Mouse (Mus musculus) v-Abl transformed pro-B cells (cell line): ENCODE measurements at regions not wholly inside any gene's neighbourhood (a gene's known extent, or its start where the extent isn't known, plus 50 kb on each side); places are given as distances from the start of the nearest gene placed in this dataset.
"Not testable (repeated sequence)": the region's sequence is repeated elsewhere in the genome, so short reads cannot be mapped to it uniquely, and the experiment has no call there.

ENCODE experiments used
- in situ Hi-C, 2 experiments: fragments of 400-800 bp; cut with MboI; formaldehyde crosslinking; loops; one replicate each; pipeline ENCODE4 v1.15.1; 2025; ENCODE audit not compliant: unreplicated experiment in 2 of 2

- in situ Hi-C loops = no loop called here
Observed at GRCm38 (mm10) chr10:7390239-7391091, 83.0 kb downstream of the Ulbp1 start.

GRCm38 (mm10) chr10:7358791-7359190 lies 114.6 kb downstream of the Ulbp1 start:
- in situ Hi-C loops = not testable (repeated sequence)

DNA sequence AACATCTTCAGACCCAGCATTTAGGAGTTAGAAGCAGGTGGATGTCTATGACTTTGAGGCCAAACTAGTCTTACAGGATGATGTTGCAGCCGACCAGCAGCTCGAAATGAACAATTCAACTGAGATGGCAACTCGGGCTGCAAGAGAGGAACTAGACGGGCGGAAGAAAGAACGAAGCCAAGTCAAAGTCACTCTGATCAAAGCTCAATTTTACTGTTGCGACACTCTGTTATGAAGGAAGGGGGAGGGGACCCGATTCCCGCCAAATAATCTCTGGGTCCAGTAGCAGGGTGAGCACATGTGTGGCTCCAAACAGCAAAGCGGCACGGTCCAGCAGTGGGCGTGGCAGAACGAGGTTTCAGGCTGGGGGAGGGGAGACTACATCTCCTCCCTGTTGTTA lies 129.1 kb downstream of the Ulbp1 start:
- in situ Hi-C loops = loop anchor here (25.0 kb wide), 2 partner anchors 457 to 543 kb away; no protein-coding TSS in a partner anchor

- in situ Hi-C loops = loop anchor here (25.0 kb wide), 2 partner anchors 456 to 544 kb away; no protein-coding TSS in a partner anchor
Observed at GRCm38 (mm10) chr10:7343736-7344135, 129.7 kb downstream of the Ulbp1 start.

DNA sequence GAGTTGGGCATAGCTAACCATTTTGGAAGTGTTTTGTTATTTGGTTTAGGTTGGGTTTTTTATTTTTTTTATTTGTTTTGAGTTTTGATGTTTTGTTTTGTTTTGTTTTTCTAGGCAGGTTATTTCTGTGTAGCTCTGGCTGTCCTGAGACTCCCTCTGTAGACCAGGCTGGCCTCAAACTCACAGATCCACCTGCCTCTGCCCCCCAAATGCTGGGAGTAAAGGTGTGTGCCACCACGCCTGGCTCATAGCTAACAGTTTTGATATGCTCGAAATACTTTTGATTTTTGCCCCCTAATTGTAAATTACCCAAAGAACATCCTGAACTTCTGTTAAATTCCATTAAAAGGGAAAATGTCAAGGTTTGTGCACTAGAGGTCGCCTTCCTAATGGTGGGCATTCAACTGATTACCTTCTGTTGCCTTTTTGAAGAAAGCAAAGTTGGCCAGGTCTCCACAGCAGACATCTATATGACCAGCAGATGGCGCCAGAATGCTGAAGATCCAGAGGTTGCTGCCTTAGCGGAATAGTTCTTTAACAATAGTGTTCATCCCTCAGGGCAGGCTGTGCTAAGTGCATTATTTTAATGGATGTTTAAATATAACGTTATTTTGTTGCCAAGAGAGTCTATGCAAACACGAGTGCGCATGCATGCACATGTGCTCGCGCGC lies 121.2 kb upstream of the Cnksr3 start:
- in situ Hi-C loops = loop anchor here (5.0 to 25.0 kb wide), 5 partner anchors 446 to 909 kb away; partner anchors contain the start of genes Ginm1 (in 1 of the 2) and Ppil4 (in 1 of the 2)

- in situ Hi-C loops = loop anchor here (25.0 kb wide), 2 partner anchors 441 to 559 kb away; no protein-coding TSS in a partner anchor
Observed at GRCm38 (mm10) chr10:7328262-7328661, 116.2 kb upstream of the Cnksr3 start.

DNA sequence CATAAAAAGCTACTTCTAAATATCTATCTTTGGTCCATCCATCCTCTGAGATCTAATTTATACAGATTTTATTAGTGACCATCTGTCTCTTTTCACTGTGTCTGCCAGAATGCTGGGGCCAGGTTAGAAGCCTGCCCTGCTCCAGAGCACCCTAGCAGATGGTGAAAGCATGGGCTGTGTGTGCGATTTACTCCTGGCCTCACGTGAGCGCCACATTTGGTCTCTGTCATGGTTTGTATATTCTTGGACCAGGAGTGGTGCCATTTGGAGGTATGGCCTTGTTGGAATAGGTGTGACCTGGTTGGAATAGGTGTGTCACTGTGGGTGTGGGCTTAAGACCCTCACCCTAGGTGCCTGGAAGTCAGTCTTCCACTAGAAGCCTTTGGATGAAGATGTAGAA lies 115.0 kb upstream of the Cnksr3 start:
- in situ Hi-C loops = loop anchor here (25.0 kb wide), 2 partner anchors 440 to 560 kb away; no protein-coding TSS in a partner anchor

DNA sequence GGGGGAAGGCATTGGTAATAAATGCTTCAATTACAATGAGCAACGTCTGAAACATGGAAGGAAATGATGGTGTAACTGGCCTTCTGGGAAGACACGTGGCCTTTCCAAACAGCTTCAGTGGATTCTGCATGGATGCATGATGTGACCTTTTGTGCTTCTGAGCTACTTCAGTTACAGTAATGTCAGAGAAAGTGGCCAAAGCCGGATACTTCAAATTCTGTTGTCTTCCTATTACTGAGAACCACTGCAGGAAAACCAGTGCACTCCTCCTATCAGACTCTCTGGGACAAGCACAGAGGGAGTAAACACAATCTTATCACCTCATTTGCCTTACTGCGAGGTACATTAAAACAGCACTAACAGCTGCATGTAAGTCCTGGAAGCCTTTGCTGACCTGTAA lies 113.0 kb upstream of the Cnksr3 start:
- in situ Hi-C loops = loop anchor here (25.0 kb wide), 2 partner anchors 438 to 562 kb away; no protein-coding TSS in a partner anchor

- in situ Hi-C loops = no loop called here
Observed at GRCm38 (mm10) chr10:7323258-7323657, 111.2 kb upstream of the Cnksr3 start.

DNA sequence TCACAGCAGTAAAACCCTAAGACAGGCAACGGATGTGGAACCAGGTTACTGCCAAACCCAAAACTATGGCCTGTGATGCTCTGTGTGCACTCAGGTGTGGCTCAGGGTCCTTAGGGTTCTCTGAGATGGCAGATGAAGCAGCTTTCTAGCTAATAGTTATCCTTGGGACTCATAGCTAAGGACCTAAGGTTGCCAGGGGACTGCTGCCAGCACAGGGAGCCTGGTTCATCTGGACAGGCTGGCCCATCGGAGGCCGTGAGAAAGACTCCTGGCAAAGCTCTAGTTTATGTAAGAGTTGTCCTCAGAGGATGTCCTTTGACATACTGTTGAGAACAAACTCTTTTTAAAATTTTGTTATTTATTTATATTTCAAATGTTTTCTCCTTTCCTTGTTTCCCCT lies 97.9 kb upstream of the Cnksr3 start:
- in situ Hi-C loops = no loop called here

DNA sequence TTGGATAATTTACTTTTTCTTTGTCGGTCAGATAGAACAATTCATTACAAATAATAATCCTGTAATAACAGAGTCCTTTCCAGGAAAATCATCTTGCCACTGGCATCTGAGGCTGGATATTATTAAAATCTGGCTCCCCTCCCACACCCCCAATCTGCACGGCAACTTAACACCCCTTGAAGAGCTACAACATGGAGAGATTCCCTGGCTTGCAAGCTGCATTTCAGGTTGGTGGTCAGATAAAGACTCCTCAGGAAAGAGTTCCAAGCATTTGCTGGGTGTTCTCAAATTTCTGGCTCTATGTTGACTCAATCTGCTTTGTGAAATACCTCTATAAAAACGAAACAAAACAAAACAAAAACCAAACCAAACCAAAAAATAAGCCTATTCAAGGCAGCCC lies 93.8 kb upstream of the Cnksr3 start:
- in situ Hi-C loops = not testable (repeated sequence)

GRCm38 (mm10) chr10:7298377-7298776 lies 86.3 kb upstream of the Cnksr3 start:
- in situ Hi-C loops = no loop called here

GRCm38 (mm10) chr10:7295921-7296320 lies 83.9 kb upstream of the Cnksr3 start:
- in situ Hi-C loops = no loop called here

DNA sequence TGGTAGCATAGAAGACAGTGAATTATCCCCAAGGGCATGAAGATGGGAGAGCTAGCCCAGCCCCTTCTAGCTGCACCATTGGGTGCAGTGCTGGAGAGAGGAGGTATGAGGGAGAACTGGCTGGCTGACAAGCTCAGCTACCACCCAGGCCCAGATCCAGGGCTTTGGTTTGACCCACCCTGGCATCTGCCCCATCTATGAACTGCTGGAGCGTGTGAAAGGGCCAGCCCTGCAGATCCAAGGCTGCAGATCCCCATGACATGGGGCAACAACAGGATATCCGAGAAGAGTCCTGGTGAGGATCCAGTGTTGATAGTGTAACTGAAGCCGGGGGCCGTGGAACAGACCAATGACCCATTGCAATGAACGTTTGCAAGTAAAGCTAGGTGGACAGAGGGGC lies 81.2 kb upstream of the Cnksr3 start:
- in situ Hi-C loops = no loop called here

GRCm38 (mm10) chr10:7289773-7290411 lies 77.9 kb upstream of the Cnksr3 start:
- in situ Hi-C loops = no loop called here

GRCm38 (mm10) chr10:7285112-7285905 lies 73.3 kb upstream of the Cnksr3 start:
- in situ Hi-C loops = no loop called here

DNA sequence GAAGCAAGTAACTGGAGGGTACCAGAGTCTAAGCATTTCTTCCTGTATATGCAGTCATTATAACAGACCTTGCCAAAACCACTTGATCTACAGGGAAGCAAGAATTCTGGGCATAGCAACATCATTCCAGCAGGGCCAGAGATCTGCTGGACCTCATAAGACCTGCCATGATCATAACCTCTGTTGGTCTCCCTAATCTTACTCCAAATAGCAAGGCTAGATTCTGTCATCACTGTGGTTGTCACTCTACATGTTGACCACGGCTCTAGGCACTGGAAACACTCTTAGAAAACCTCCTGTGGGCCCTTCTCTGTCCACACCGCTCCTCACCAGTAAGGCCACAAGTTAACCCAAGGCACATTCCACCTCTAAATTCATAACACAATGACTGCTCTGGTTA lies 68.4 kb upstream of the Cnksr3 start:
- in situ Hi-C loops = no loop called here

GRCm38 (mm10) chr10:7278820-7279219 lies 66.8 kb upstream of the Cnksr3 start:
- in situ Hi-C loops = no loop called here

DNA sequence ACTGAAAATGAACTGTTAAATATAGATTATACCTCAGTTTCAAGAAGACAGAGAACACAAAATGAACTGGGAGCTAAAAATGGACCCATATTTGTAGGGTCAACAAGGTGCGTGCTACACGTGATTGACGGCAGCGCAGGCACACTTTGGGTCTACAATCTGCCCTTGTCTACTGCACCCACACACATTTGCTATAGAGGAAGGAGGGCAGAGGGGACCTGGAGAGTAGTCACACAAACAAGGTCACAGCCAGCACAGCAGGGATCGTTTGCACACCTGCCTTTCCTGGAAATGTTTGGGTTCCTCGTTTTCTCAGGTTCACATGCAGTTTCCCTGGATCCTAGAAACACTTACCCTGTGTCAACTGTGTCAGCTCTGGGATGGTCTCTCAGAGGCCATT lies 63.3 kb upstream of the Cnksr3 start:
- in situ Hi-C loops = no loop called here

- in situ Hi-C loops = no loop called here
Observed at GRCm38 (mm10) chr10:7274422-7274821, 62.4 kb upstream of the Cnksr3 start.
